Mouse (Mus musculus) activated CD4-positive, CD25-positive, alpha-beta regulatory T cell, adult 4 months (primary cell): Measurements from ENCODE around the gene Eps8l3. TPM values are rescaled to one million over a fixed set of nuclear protein-coding genes. Genes with fewer than 3 reads are reported as not detected.

Experiments
- polyA plus RNA-seq, 2 experiments: library from polyadenylated mRNA; unstranded; fragments of 100-300 nt; shearing (Covaris generic); gene quantifications; one replicate each; pipeline ENCODE4 v1.2.1; 2017

Gene Eps8l3
- polyA plus RNA-seq, 2 experiments from 2014 or later = not detected

Other genes starting within 250 kb of the Eps8l3 start
- gene Gm10961, start 245.9 kb upstream of the Eps8l3 start, polyA plus RNA-seq = not detected
- gene Strip1, start 245.5 kb upstream of the Eps8l3 start, polyA plus RNA-seq = 10 to 100 TPM; 14.6 to 17.9 TPM
- gene Ahcyl1, start 180.7 kb upstream of the Eps8l3 start, polyA plus RNA-seq = 10 to 100 TPM; 14.8 to 24.1 TPM
- gene Csf1, start 116.8 kb upstream of the Eps8l3 start, polyA plus RNA-seq = 10 to 100 TPM; 11.0 to 23.3 TPM
- not detected for gene Gstm5, start 18.6 kb downstream of the Eps8l3 start, polyA plus RNA-seq
- gene Gstm7, start 54.6 kb downstream of the Eps8l3 start, polyA plus RNA-seq = under 1 TPM in 1 of 2 experiments, not detected in 1; 0.94 TPM
- gene Gstm6, start 66.5 kb downstream of the Eps8l3 start, polyA plus RNA-seq = not detected
- not detected for gene Gstm3, start 92.1 kb downstream of the Eps8l3 start, polyA plus RNA-seq
- not detected for gene Gstm2, start 109.2 kb downstream of the Eps8l3 start, polyA plus RNA-seq
- 1 to 10 TPM; 1.2 to 1.4 TPM for gene Gstm1, start 140.7 kb downstream of the Eps8l3 start, polyA plus RNA-seq
- 1 to 10 TPM; 3.2 to 3.4 TPM for gene Gstm4, start 167.7 kb downstream of the Eps8l3 start, polyA plus RNA-seq
- 10 to 100 TPM; 13.6 to 21.6 TPM for gene Ampd2, start 209.4 kb downstream of the Eps8l3 start, polyA plus RNA-seq
- gene Gnat2, start 215.6 kb downstream of the Eps8l3 start, polyA plus RNA-seq = not detected